Mouse (Mus musculus) liver, embryonic 14.5 days (tissue): ENCODE results near the gene Pde8b.

ENCODE experiments used
- CTCF ChIP-seq: IDR thresholded peaks from 2 replicates; pipeline ENCODE4 v1.5.1; 2016; ENCODE audit warnings: antibody characterized with exemption, low read depth, control low read depth
- EP300 ChIP-seq: IDR thresholded peaks from 2 replicates; pipeline ENCODE4 v1.6.1; 2016; ENCODE audit warnings: antibody characterized with exemption, low read depth

DNA sequence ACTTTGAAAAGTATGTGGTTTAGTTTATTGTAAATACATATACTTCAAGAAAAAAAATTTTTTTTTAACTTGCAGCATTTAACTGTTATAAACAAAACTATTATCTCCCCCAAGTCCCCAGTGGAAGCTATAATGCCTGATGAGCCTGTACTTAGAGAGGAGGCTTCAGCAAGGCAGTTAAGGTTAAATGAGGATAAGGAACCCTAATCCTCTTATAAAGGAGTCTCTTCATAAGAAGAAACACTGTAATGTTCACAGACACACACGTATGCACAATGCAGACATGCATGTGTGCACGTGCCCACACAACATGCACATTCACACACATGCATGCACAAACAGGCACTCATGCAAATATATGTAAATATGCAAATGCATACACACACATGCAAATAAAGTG lies 12.6 kb downstream of the Pde8b start:
- TF ChIP-seq CTCF, result no peak
- TF ChIP-seq EP300, result no peak
